Mouse (Mus musculus) lung, postnatal 10 days (tissue): ENCODE results near the gene Gjc3.
"Not testable (repeated sequence)": the region's sequence is repeated elsewhere in the genome, so short reads cannot be mapped to it uniquely, and the experiment has no call there.

Experiments
- DNase-seq: peaks from one replicate; pipeline ENCODE4 v3.0.0; 2021

Gene Gjc3

GRCm38 (mm10) chr5:137962945-137963344 lies at the start of gene Gjc3:
Gene Gjc3, minus strand, starts transcription at chr5:137963098.
- DNase-seq = no peak

GRCm38 (mm10) chr5:138012382-138012781 lies 49.5 kb upstream of the Gjc3 start:
- no peak for DNase-seq

GRCm38 (mm10) chr5:138009437-138009836 lies 46.5 kb upstream of the Gjc3 start:
- DNase-seq = no peak

- DNase-seq = no peak
Measured at GRCm38 (mm10) chr5:137986351-137986750, 23.5 kb upstream of the Gjc3 start.

GRCm38 (mm10) chr5:137981300-137981699 lies 18.4 kb upstream of the Gjc3 start, which contains the start of gene Azgp1:
Gene Azgp1, plus strand, starts transcription at chr5:137981520.
- peak; percentile 4 for DNase-seq

- no peak for DNase-seq
Measured at GRCm38 (mm10) chr5:137979081-137979480, 16.2 kb upstream of the Gjc3 start.

GRCm38 (mm10) chr5:137977291-137977690 lies 14.4 kb upstream of the Gjc3 start:
- DNase-seq = no peak

GRCm38 (mm10) chr5:137975434-137975833 lies 12.5 kb upstream of the Gjc3 start:
- no peak for DNase-seq

GRCm38 (mm10) chr5:137974724-137975123 lies 11.8 kb upstream of the Gjc3 start:
- DNase-seq = no peak

GRCm38 (mm10) chr5:137973738-137974137 lies 10.8 kb upstream of the Gjc3 start:
- peak; percentile 10 for DNase-seq

- DNase-seq = no peak
Measured at GRCm38 (mm10) chr5:137973161-137973560, 10.3 kb upstream of the Gjc3 start.

- DNase-seq = no peak
Measured at GRCm38 (mm10) chr5:137966492-137966891, 3.6 kb upstream of the Gjc3 start.

GRCm38 (mm10) chr5:137956404-137956803 lies 6.5 kb downstream of the Gjc3 start:
- no peak for DNase-seq

- DNase-seq = peak; percentile 48
Measured at GRCm38 (mm10) chr5:137951218-137951617, 11.7 kb downstream of the Gjc3 start.

GRCm38 (mm10) chr5:137947303-137947702 lies 15.6 kb downstream of the Gjc3 start:
- DNase-seq = no peak

GRCm38 (mm10) chr5:137943133-137943532 lies 19.8 kb downstream of the Gjc3 start:
- DNase-seq = no peak

GRCm38 (mm10) chr5:137940948-137941347 lies 21.9 kb downstream of the Gjc3 start:
- DNase-seq = no peak

- no peak for DNase-seq
Measured at GRCm38 (mm10) chr5:137937238-137937637, 25.7 kb downstream of the Gjc3 start.

GRCm38 (mm10) chr5:137936486-137936885 lies 26.4 kb downstream of the Gjc3 start:
- DNase-seq = no peak

- not testable (repeated sequence) for DNase-seq
Measured at GRCm38 (mm10) chr5:137933934-137934333, 29.0 kb downstream of the Gjc3 start.

- DNase-seq = no peak
Measured at GRCm38 (mm10) chr5:137928439-137928838, 34.5 kb downstream of the Gjc3 start.

GRCm38 (mm10) chr5:137922171-137922570 lies 40.7 kb downstream of the Gjc3 start:
- DNase-seq = no peak

- peak; percentile 50 for DNase-seq
Measured at GRCm38 (mm10) chr5:137921532-137921931, 41.4 kb downstream of the Gjc3 start, which contains the start of gene Cyp3a13. Gene Cyp3a13, minus strand, starts transcription at chr5:137921619.

GRCm38 (mm10) chr5:137915550-137915949 lies 47.3 kb downstream of the Gjc3 start:
- peak; percentile 6 for DNase-seq

- DNase-seq = no peak
Measured at GRCm38 (mm10) chr5:137914508-137914907, 48.4 kb downstream of the Gjc3 start.
